Mouse (Mus musculus): ENCODE results near the gene Ksr1.

DNA sequence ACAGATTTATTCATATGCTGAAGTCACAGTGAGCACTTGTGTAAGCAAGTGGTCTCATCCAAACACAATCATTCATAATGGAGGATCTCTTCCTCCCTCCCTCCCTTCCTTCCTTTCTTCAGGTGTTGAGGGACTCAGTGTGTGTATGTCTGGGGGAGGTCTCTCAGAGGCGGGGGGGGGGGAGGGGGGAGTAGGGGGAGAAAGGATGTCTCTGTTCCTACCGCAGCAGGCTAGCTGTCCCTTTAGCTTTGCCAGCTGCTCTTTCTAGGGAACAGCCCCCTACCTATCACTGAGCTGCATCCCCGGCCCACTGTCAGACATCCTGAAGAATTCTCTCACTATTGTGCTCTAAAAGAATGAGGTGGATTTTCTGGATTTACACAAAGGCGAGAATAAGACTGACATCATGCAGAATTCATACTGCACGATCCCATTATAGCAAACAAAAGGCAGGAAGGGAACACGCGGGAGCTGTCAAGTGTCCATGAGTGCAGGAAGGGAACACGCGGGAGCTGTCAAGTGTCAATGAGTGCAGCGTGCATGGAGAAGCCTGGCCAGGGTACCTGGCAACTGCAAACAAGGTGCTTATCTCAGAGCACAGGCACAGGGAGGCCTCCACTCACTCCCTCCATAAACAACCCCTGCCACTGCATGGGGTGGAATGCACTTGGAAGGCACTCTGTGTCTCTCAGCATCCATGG lies 76.6 kb downstream of the Ksr1 start:
- TF ChIP-seq CTCF (IDR thresholded peaks at IDR 0.05; ENCODE audit: borderline replicate concordance, extremely low read depth, insufficient read depth, insufficient read length) = no peak
- no peak for TF ChIP-seq POLR2A (IDR thresholded peaks at IDR 0.05; ENCODE audit: borderline replicate concordance, extremely low read depth, insufficient read depth, insufficient read length, poor library complexity, severe bottlenecking)

All from brain, embryonic 14.5 days (tissue).